In the genomic region with DNA sequence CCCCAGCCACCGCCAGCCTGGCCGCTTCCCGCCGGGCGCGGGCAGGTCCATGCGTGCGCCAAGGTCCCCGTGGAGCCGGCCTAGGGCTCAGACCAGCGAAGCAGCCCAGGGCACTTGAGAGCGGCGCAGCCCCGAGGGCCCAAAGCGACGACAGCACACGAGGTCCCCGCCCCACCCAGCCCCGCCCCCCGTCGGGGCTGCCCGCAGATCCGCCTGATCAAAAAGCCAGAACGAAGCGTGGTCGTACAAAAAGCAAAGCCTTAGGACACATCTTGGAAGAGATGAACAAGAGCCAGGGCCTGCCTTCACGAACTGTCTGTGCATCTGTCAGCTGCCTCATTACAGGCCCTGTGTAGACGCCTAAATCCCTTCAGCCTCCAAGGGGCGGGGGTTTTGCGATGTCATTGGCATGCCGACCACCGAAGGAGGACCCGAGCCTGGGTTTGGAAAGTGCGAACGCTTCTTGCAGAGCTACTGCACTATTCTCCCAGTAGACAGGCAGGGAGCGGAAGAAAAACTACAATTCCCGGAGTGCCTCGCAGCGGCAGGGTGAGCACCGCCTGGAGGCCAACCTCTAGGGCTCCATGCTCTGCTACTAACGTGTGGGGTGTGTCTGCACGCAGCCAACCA, we compare ENCODE assay signal across 8 mouse cellular contexts. TPM values are rescaled to one million over a fixed set of nuclear protein-coding genes. Genes with fewer than 3 reads are reported as not detected.
DNase-seq lines count a peak whose midpoint lies in the region; ATAC-seq and TF ChIP-seq lines count a peak whose summit lies in the region.

No protein-coding gene starts in this region.

- H3K9ac ChIP-seq in forebrain, embryonic 16.5 days (replicated peaks; ENCODE audit: low read depth, low read length) = peak overlapping the region; percentile 80
- peak overlapping the region; percentile 90 for H3K9ac ChIP-seq in lung, embryonic 15.5 days

- peak overlapping the region; percentile 91 for H3K4me3 ChIP-seq in G1E (ENCODE audit: low read depth, low read length)
- peak overlapping the region; percentile 71 for H3K4me3 ChIP-seq in forebrain, embryonic 16.5 days (replicated peaks; ENCODE audit: low read length)
- H3K4me3 ChIP-seq in lung, embryonic 15.5 days = peak overlapping the region; percentile 92

- ATAC-seq in G1E (ENCODE audit: extremely low read depth, insufficient number of reproducible peaks, low FRiP score, poor library complexity, severe bottlenecking) = peak; percentile 96
- ATAC-seq in forebrain, embryonic 16.5 days = peak; percentile 96
- ATAC-seq in lung, embryonic 15.5 days (ENCODE audit: borderline replicate concordance, extremely low read depth, low FRiP score, low TSS enrichment) = peak; percentile 95

- no peaks in the 10 kb centered on the region for H3K9me3 ChIP-seq in G1E (replicated peaks)
- no peaks in the 10 kb centered on the region for H3K9me3 ChIP-seq in forebrain, embryonic 16.5 days (ENCODE audit: control insufficient read depth, low read length)
- H3K9me3 ChIP-seq in lung, embryonic 15.5 days = no peaks in the 10 kb centered on the region

- peaks cover 23% of the 10 kb centered on the region for H3K4me1 ChIP-seq in G1E (ENCODE audit: insufficient read depth, low read depth, low read length)
- H3K4me1 ChIP-seq in forebrain, embryonic 16.5 days (replicated peaks; ENCODE audit: control insufficient read depth, insufficient read depth, low read length) = peaks cover 21% of the 10 kb centered on the region
- H3K4me1 ChIP-seq in lung, embryonic 15.5 days = peaks cover 15% of the 10 kb centered on the region

- no peak for TF ChIP-seq CTCF in G1E (IDR thresholded peaks at IDR 0.05; ENCODE audit: low read depth, low read length)

- H3K27me3 ChIP-seq in G1E (ENCODE audit: insufficient read depth, low read length) = no peaks in the 10 kb centered on the region
- no peaks in the 10 kb centered on the region; the same call in 1 of the 2 replicates for H3K27me3 ChIP-seq in forebrain, embryonic 16.5 days (replicated peaks; ENCODE audit: control insufficient read depth, insufficient read depth, low read length)
- no peaks in the 10 kb centered on the region for H3K27me3 ChIP-seq in lung, embryonic 15.5 days

- peak; percentile 79 for DNase-seq in G1E (ENCODE audit: low spot score)
- DNase-seq in cerebellum, adult 18-20 months = peak; percentile 89 to 92
- DNase-seq in heart, postnatal 4 days = peak; percentile 95
- peak; percentile 97 to 98 for DNase-seq in layer of hippocampus, adult 8-10 months (ENCODE audit: low spot score in 2 of 2)
- peak; percentile 95 for DNase-seq in ovary, adult 18-20 months (ENCODE audit: low spot score)
- peak; percentile 97 for DNase-seq in thymus, postnatal 0 days (ENCODE audit: low spot score)

- WGBS in forebrain, embryonic 16.5 days = under 1% methylated on average over 42 of the region's 42 CpGs
- WGBS in lung, embryonic 15.5 days = under 1% methylated on average over 42 of the region's 42 CpGs

- H3K4me2 ChIP-seq in forebrain, embryonic 16.5 days (ENCODE audit: low read length) = peak overlapping the region; percentile 92
- H3K4me2 ChIP-seq in lung, embryonic 15.5 days = peak overlapping the region; percentile 62

- peak overlapping the region; percentile 97 for H3K27ac ChIP-seq in forebrain, embryonic 16.5 days (ENCODE audit: low read length)
- H3K27ac ChIP-seq in lung, embryonic 15.5 days = peak overlapping the region; percentile 93

- H3K36me3 ChIP-seq in G1E (replicated peaks) = peaks cover 13% of the 10 kb centered on the region
- H3K36me3 ChIP-seq in forebrain, embryonic 16.5 days (ENCODE audit: control insufficient read depth, insufficient read depth) = no peaks in the 10 kb centered on the region
- no peaks in the 10 kb centered on the region for H3K36me3 ChIP-seq in lung, embryonic 15.5 days

RNA-seq across cellular contexts. Expression of a gene that starts 0.3 kb away (rescaled TPM):
- 48.5 and 51.5 TPM in 2 replicates for total RNA-seq in G1E (2014; fragmentation: Nextera tagmentation)
- total RNA-seq in G1E (2017) = 28.2 and 29.3 TPM in 2 replicates
- polyA plus RNA-seq in G1E (2012) = 6.4 and 9.6 TPM in 2 replicates
- polyA plus RNA-seq in forebrain, embryonic 16.5 days (2015; fragmentation: Nextera tagmentation; extraction: Ambion mirVana) = 35.7 and 39.3 TPM in 2 replicates
- total RNA-seq in heart, postnatal 4 days (2021) = 10 to 100 TPM; 35.8 to 36.4 TPM
- 10 to 100 TPM; 59.3 to 70.0 (median 65.4) TPM for total RNA-seq in layer of hippocampus, adult 8-10 months (2022)
- polyA plus RNA-seq in lung, embryonic 15.5 days (2015; fragmentation: Nextera tagmentation; extraction: Ambion mirVana) = 16.4 and 16.7 TPM in 2 replicates
- polyA plus RNA-seq in thymus, postnatal 0 days (2015; fragmentation: Nextera tagmentation; extraction: Ambion mirVana) = 12.9 and 16.2 TPM in 2 replicates

Comparison
In these comparisons a context has a peak if more than half of its experiments do, and no peak if none do; other contexts are left out.
1. Peak in every context shown above with its lines: DNase-seq, ATAC-seq, H3K4me3 ChIP-seq and H3K27ac ChIP-seq.